Mouse (Mus musculus) spleen, adult 18-20 months (tissue): Measurements from ENCODE around the gene Lgi2.
A peak's percentile ranks its signal among the peaks of the same experiment; 100 is the strongest.

Experiments used
- DNase-seq, 2 experiments: peaks; one replicate each; pipeline ENCODE4 v3.0.0; 2022; ENCODE audit warnings: mixed read lengths in 2 of 2

Lgi2 gene

DNA sequence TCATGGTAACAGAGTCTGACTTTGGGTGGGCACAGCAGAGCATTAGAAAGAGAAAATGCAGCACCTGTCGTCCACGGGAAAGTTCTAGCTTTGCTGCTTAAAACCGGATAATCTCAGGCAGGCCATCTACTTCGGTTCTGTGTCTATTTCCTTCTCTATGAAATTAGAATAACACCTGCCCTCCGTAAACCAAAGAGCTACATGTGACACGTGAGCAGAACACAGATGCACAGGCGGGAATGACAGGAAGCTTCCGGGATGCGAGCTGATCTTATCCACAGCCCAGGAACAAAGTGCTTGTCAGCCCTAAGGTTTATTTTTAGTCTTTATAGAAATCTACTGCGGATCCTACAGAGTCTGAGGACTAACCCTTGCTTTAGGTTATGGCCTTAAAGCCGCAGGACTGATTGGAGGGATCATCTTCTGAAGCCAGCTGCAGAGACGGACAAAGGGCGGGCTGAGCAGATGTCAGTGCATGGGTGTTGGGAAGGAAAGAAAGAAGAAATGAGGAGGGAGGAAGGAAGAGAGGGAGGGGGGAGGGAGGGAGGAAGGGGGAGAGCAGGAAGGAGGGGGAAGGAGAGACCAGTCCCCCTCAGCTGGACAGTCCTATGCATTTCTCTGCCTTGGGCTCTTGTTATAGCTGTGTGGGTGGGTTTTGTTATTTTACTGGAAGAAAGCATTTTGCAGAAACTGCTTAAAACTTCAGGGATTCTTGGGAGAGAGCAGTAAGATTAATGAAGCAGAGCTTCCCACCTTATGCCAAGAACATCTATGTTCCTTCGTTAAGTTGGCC lies 31.3 kb downstream of the Lgi2 start:
- no peak for DNase-seq

GRCm38 (mm10) chr5:52533705-52534104 lies 32.6 kb downstream of the Lgi2 start:
- DNase-seq = no peak

- no peak for DNase-seq
Observed at GRCm38 (mm10) chr5:52528545-52528944, 37.7 kb downstream of the Lgi2 start.

- DNase-seq = no peak
Observed at GRCm38 (mm10) chr5:52526324-52526986, 39.8 kb downstream of the Lgi2 start.

GRCm38 (mm10) chr5:52524207-52524606 lies 42.1 kb downstream of the Lgi2 start:
- no peak for DNase-seq

DNA sequence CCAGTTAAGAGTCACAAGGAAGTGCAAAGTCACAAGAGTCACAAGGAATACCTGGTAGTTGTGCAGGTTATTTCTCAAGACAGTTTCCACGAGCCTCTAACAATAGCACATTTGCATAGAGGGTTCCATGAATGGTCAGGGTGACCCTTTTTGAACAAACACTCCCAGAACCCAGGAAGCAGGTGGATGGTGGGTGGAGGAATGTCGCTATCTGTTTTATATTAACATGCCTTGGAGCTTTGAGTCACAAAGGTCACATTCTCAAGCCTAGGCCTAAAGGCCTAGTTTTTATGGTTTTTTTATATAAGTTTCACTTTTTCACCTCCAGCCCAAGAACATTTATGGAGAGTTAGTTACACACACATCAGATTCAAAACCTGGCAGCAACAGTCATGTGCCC lies 46.3 kb downstream of the Lgi2 start:
- no peak for DNase-seq

- DNase-seq = no peak
Observed at GRCm38 (mm10) chr5:52516072-52516476, 50.2 kb downstream of the Lgi2 start.

DNA sequence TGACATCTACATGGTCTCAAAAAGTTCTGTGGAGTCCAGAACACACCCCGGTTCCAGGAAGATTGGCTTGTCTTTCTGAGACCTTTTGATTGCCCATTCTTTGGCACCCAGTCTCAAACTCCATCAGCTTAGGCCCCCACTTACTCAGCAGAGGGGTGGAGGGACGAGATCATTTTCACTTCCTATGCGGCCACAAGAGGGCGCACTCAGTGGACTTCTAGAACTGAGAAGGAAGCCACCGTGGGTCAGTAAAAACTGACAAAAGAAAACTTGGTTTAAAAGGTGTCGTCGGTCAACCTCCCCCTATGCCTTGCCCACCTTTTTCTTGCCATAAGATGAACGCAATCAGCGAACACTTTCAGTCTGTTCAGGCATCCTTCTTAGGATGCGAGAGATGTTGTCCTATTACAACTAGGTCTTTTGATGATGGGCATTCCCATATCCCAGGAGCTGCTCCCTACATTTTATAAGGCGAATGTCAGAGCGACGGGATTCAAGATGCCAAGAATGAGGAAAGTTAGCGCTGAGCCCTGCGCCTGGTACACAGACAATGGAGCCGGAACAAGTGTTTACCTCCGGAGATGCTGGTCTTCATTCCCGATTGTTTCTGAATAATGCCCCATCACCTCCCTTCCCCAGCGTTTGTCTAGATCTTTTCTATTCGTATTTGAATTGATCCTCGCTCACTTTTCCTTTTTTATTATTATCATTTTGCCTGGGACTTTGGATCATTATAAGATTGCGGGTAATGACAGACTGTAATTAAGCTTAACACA lies 50.8 kb downstream of the Lgi2 start:
- peak in 1 of 2 experiments; percentile 49 for DNase-seq

DNA sequence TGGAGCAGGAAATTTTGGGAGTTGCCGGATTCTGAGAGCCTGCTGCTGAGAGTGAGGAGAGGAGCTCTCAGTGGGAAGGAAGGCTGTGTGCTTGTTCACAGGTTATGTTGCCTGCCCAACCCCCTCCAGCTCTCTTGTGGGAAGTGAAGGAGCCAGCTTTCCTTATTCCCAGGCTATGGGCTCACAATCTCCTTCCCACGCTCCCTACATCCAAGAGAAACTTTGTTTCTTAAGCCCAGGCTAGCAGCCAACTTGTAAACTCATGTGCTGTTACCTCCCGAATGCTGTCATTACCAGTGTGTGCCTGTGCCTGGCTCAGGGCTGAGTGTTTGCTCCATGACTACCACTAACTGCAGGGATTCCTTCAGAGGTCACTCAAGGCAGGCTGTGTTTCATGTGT lies 55.2 kb downstream of the Lgi2 start:
- no peak for DNase-seq

- no peak for DNase-seq
Observed at GRCm38 (mm10) chr5:52509416-52509815, 56.8 kb downstream of the Lgi2 start.

DNA sequence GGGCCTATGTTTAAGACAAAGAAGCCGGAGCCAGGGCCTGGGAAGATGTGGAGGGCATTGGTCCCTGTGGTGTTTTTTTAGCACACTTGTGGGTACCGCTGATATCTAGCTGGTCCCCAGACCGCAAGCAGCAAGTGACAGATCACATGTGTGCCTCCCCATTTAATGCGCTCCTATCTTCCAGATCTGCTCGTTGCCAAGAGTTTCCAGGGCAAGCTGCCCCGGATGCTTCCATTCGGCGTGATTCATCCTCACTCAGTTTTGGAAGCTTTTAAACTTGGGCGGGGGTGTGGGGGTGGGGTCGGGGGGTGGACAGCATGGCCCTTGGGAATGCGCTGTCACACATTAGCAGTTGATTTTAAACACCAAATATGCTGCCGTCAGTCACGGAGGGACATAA lies 61.6 kb downstream of the Lgi2 start:
- DNase-seq = no peak

GRCm38 (mm10) chr5:52504148-52504547 lies 62.1 kb downstream of the Lgi2 start:
- no peak for DNase-seq

GRCm38 (mm10) chr5:52495671-52496070 lies 70.6 kb downstream of the Lgi2 start:
- no peak for DNase-seq

DNA sequence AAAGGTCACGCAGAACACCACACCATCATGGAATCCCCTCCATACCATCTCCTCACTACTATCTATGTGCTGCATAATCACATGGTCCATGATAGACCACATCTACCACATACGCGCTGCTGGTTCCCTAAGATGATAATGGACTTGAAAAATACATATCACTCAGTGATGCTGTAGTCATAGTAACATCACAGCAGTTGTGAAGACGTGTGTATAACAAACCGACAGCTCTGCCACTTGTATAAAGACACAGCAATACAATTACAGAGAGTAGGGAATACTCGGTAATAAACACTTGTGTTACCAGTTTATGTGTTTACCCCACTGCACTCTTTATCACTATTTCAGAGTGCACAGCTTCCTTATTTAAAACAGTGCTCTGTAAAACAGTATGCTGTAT lies 74.8 kb downstream of the Lgi2 start:
- DNase-seq = no peak

GRCm38 (mm10) chr5:52487559-52488430 lies 78.5 kb downstream of the Lgi2 start:
- DNase-seq = no peak
